Mouse (Mus musculus) limb, embryonic 11.5 days (tissue): ENCODE results near the gene Tbc1d4. TPM values are rescaled to one million over a fixed set of nuclear protein-coding genes. Genes with fewer than 3 reads are reported as not detected.
A peak's percentile ranks its signal among the peaks of the same experiment; 100 is the strongest.
"Not testable (repeated sequence)": the region's sequence is repeated elsewhere in the genome, so short reads cannot be mapped to it uniquely, and the experiment has no call there.

Experiments used
- ATAC-seq: fragments of 200-750 bp; cut with Nextera tagmentation; 2 replicates; pipeline ENCODE4 v1.8.0; 2017; ENCODE audit warnings: low read depth; ENCODE audit not compliant: insufficient number of reproducible peaks, low FRiP score, low TSS enrichment
- DNase-seq: peaks from one replicate; pipeline ENCODE4 v3.0.0-alpha.2; 2015; ENCODE audit warnings: low spot score
- H3K27ac ChIP-seq: fragments of 300-500 bp; sonication (generic); replicated peaks from 2 replicates; pipeline ENCODE4 v1.5.1; 2014; ENCODE audit warnings: low read depth, mild to moderate bottlenecking, low read length
- H3K27me3 ChIP-seq: fragments of 300-500 bp; sonication (generic); 2 replicates; pipeline ENCODE4 v1.6.1; 2014; ENCODE audit warnings: mild to moderate bottlenecking, low read length, mixed read lengths; ENCODE audit not compliant: control insufficient read depth, insufficient read depth
- H3K36me3 ChIP-seq: fragments of 300-500 bp; sonication (generic); 2 replicates; pipeline ENCODE4 v1.6.1; 2014; ENCODE audit warnings: mild to moderate bottlenecking, low read length, moderate library complexity, mixed read lengths; ENCODE audit not compliant: control insufficient read depth, insufficient read depth
- H3K4me1 ChIP-seq: fragments of 300-500 bp; sonication (generic); 2 replicates; pipeline ENCODE4 v1.6.1; 2014; ENCODE audit warnings: low read length, mixed read lengths; ENCODE audit not compliant: control insufficient read depth, insufficient read depth
- H3K4me2 ChIP-seq: fragments of 300-500 bp; sonication (generic); 2 replicates; pipeline ENCODE4 v1.6.1; 2014; ENCODE audit warnings: low read depth, mild to moderate bottlenecking, moderate library complexity; ENCODE audit not compliant: severe bottlenecking
- H3K4me3 ChIP-seq: fragments of 300-500 bp; sonication (generic); 2 replicates; pipeline ENCODE4 v1.5.1; 2014; ENCODE audit warnings: low read depth, low read length
- H3K9ac ChIP-seq: fragments of 300-500 bp; sonication (generic); 2 replicates; pipeline ENCODE4 v1.6.1; 2014; ENCODE audit warnings: mild to moderate bottlenecking, low read length
- H3K9me3 ChIP-seq: fragments of 300-500 bp; sonication (generic); 2 replicates; pipeline ENCODE4 v1.6.1; 2016; ENCODE audit warnings: low read length; ENCODE audit not compliant: control insufficient read depth
- WGBS: fragments of 180-500 bp; shearing (Covaris S2); extraction: QIAGEN DNeasy Blood & Tissue Kit; methylation state at CpG from one replicate; pipeline ENCODE4 v1.1.7; 2014; 5-methylcytosine and 5-hydroxymethylcytosine counted together
- polyA plus RNA-seq: library from polyadenylated mRNA; unstranded; fragments of >200 nt; fragmentation: Nextera tagmentation; extraction: Ambion mirVana; gene quantifications from 2 replicates; pipeline ENCODE4 v1.2.1, GENCODE M21; 2014

The Tbc1d4 gene
- polyA plus RNA-seq, 1 experiment from 2014 or later = 6.3 TPM

- not testable (repeated sequence) for ATAC-seq
Observed at GRCm38 (mm10) chr14:101588209-101588991, 20.6 kb downstream of the Tbc1d4 start.

GRCm38 (mm10) chr14:101587366-101588040, 21.5 kb downstream of the Tbc1d4 start:
- H3K4me3 ChIP-seq, H3K36me3 ChIP-seq, H3K27me3 ChIP-seq, H3K9me3 ChIP-seq, H3K4me1 ChIP-seq, H3K4me2 ChIP-seq, H3K27ac ChIP-seq, H3K9ac ChIP-seq: not testable (repeated sequence)
- peak; percentile 87 for ATAC-seq
- WGBS = 14% methylated on average over 4 of the region's 6 CpGs
- DNase-seq = peak; percentile 36

More at GRCm38 (mm10) chr14:101588209-101588991, 20.6 kb downstream of the Tbc1d4 start:
- not testable (repeated sequence) for H3K9ac ChIP-seq, H3K27ac ChIP-seq, H3K4me2 ChIP-seq, H3K4me1 ChIP-seq, H3K36me3 ChIP-seq, H3K27me3 ChIP-seq, H3K9me3 ChIP-seq, H3K4me3 ChIP-seq, DNase-seq
- 94% methylated on average over 2 of the region's 4 CpGs for WGBS

GRCm38 (mm10) chr14:101586096-101586495, 22.9 kb downstream of the Tbc1d4 start:
- Histone ChIP-seq H3K4me1 (peaks cover 3% of the 10 kb centered on the region; the same call in 1 of the 2 replicates), H3K9me3 (no peaks in the 10 kb centered on the region), H3K36me3 (no peaks in the 10 kb centered on the region), H3K4me3 (no peak overlapping the region), H3K4me2 (no peak overlapping the region), H3K27me3 (no peaks in the 10 kb centered on the region), H3K27ac (no peak overlapping the region), H3K9ac (no peak overlapping the region)
- ATAC-seq (no peak), DNase-seq (no peak)
- WGBS = 55% methylated on average over 7 of the region's 7 CpGs

GRCm38 (mm10) chr14:101575651-101576050, 33.3 kb downstream of the Tbc1d4 start:
- ATAC-seq (peak; percentile 57; the same call in 1 of the 2 replicates), DNase-seq (no peak)
- Histone ChIP-seq H3K4me2 (no peak overlapping the region), H3K27ac (no peak overlapping the region), H3K4me3 (no peak overlapping the region), H3K27me3 (no peaks in the 10 kb centered on the region), H3K36me3 (no peaks in the 10 kb centered on the region), H3K9ac (no peak overlapping the region), H3K9me3 (no peaks in the 10 kb centered on the region), H3K4me1 (no peaks in the 10 kb centered on the region)
- 34% methylated on average over 3 of the region's 3 CpGs for WGBS

GRCm38 (mm10) chr14:101574536-101574935, 34.5 kb downstream of the Tbc1d4 start:
- no peak overlapping the region for H3K4me2 ChIP-seq
- no peak overlapping the region for H3K4me3 ChIP-seq
- no peaks in the 10 kb centered on the region for H3K27me3 ChIP-seq
- no peaks in the 10 kb centered on the region for H3K4me1 ChIP-seq
- H3K27ac ChIP-seq = no peak overlapping the region
- ATAC-seq (no peak), DNase-seq (no peak)
- WGBS = 77% methylated on average over 1 of the region's 1 CpGs
- H3K9me3 ChIP-seq = no peaks in the 10 kb centered on the region
- H3K36me3 ChIP-seq = no peaks in the 10 kb centered on the region
- no peak overlapping the region for H3K9ac ChIP-seq

- no peak for DNase-seq
- H3K4me1 ChIP-seq = no peaks in the 10 kb centered on the region
- H3K9ac ChIP-seq = no peak overlapping the region
- H3K4me2 ChIP-seq = no peak overlapping the region
- H3K36me3 ChIP-seq = no peaks in the 10 kb centered on the region
- H3K27me3 ChIP-seq = no peaks in the 10 kb centered on the region
- ATAC-seq = no peak
- WGBS = 89% methylated on average over 7 of the region's 7 CpGs
- H3K9me3 ChIP-seq = no peaks in the 10 kb centered on the region
- H3K27ac ChIP-seq = no peak overlapping the region
- no peak overlapping the region for H3K4me3 ChIP-seq
Observed at GRCm38 (mm10) chr14:101573107-101573614, 35.8 kb downstream of the Tbc1d4 start.

GRCm38 (mm10) chr14:101568828-101569227, 40.2 kb downstream of the Tbc1d4 start:
- no peak for ATAC-seq

GRCm38 (mm10) chr14:101566717-101567116, 42.3 kb downstream of the Tbc1d4 start:
- WGBS = 74% methylated on average over 2 of the region's 2 CpGs
- H3K9ac ChIP-seq = no peak overlapping the region
- H3K9me3 ChIP-seq = no peaks in the 10 kb centered on the region
- no peak overlapping the region for H3K27ac ChIP-seq
- H3K4me3 ChIP-seq = no peak overlapping the region
- no peak for DNase-seq
- no peaks in the 10 kb centered on the region for H3K36me3 ChIP-seq
- H3K27me3 ChIP-seq = no peaks in the 10 kb centered on the region
- 0 out of 2 replicates have a peak, but pooled peaks cover 3% of the 10 kb centered on the region for H3K4me1 ChIP-seq
- no peak overlapping the region for H3K4me2 ChIP-seq
- ATAC-seq = no peak

More at GRCm38 (mm10) chr14:101568828-101569227, 40.2 kb downstream of the Tbc1d4 start:
- no peaks in the 10 kb centered on the region for H3K27me3 ChIP-seq
- no peak overlapping the region for H3K4me2 ChIP-seq
- 75% methylated on average over 2 of the region's 2 CpGs for WGBS
- no peaks in the 10 kb centered on the region for H3K9me3 ChIP-seq
- DNase-seq = no peak
- no peak overlapping the region for H3K27ac ChIP-seq
- no peaks in the 10 kb centered on the region for H3K36me3 ChIP-seq
- H3K4me3 ChIP-seq = no peak overlapping the region
- 0 out of 2 replicates have a peak, but pooled peaks cover 3% of the 10 kb centered on the region for H3K4me1 ChIP-seq
- H3K9ac ChIP-seq = no peak overlapping the region
